Mouse (Mus musculus): ENCODE measurements at regions not wholly inside any gene's neighbourhood (a gene's known extent, or its start where the extent isn't known, plus 50 kb on each side); places are given as distances from the start of the nearest gene placed in this dataset.
A peak's percentile ranks its signal among the peaks of the same experiment; 100 is the strongest.

GRCm38 (mm10) chr6:143645989-143646388, 479.0 kb downstream of the Etnk1 start:
- H3K27me3 ChIP-seq (ENCODE audit: control insufficient read depth, insufficient read depth, low read depth, low read length), result no peaks in the 10 kb centered on the region
- no peak overlapping the region for H3K4me2 ChIP-seq (ENCODE audit: low read depth, low read length)
- H3K9me3 ChIP-seq (replicated peaks; ENCODE audit: control insufficient read depth, low read length), result no peaks in the 10 kb centered on the region
- no peak overlapping the region for H3K4me3 ChIP-seq (ENCODE audit: low read depth, low read length)
- no peak for ATAC-seq (ENCODE audit: low read depth)
- H3K27ac ChIP-seq (ENCODE audit: low read length), result no peak overlapping the region
- H3K9ac ChIP-seq (ENCODE audit: low read depth, low read length), result no peak overlapping the region
- no peaks in the 10 kb centered on the region for H3K4me1 ChIP-seq (ENCODE audit: control insufficient read depth, low read depth, low read length)
- WGBS (ENCODE audit: insufficient replicate concordance), result 52% methylated on average over 4 of the region's 4 CpGs
- H3K36me3 ChIP-seq (ENCODE audit: control insufficient read depth, insufficient read depth), result no peaks in the 10 kb centered on the region

GRCm38 (mm10) chr6:143648501-143648900, 481.5 kb downstream of the Etnk1 start:
- WGBS (ENCODE audit: insufficient replicate concordance), result 61% methylated on average over 3 of the region's 3 CpGs
- H3K4me3 ChIP-seq (ENCODE audit: low read depth, low read length), result no peak overlapping the region
- H3K36me3 ChIP-seq (ENCODE audit: control insufficient read depth, insufficient read depth), result no peaks in the 10 kb centered on the region
- no peak overlapping the region for H3K4me2 ChIP-seq (ENCODE audit: low read depth, low read length)
- H3K27ac ChIP-seq (ENCODE audit: low read length), result no peak overlapping the region
- no peaks in the 10 kb centered on the region for H3K4me1 ChIP-seq (ENCODE audit: control insufficient read depth, low read depth, low read length)
- H3K27me3 ChIP-seq (ENCODE audit: control insufficient read depth, insufficient read depth, low read depth, low read length), result no peaks in the 10 kb centered on the region
- H3K9ac ChIP-seq (ENCODE audit: low read depth, low read length), result no peak overlapping the region
- no peak for ATAC-seq (ENCODE audit: low read depth)
- H3K9me3 ChIP-seq (replicated peaks; ENCODE audit: control insufficient read depth, low read length), result no peaks in the 10 kb centered on the region

- Histone ChIP-seq H3K9me3 (replicated peaks; ENCODE audit: control insufficient read depth, low read length) (no peaks in the 10 kb centered on the region), H3K4me1 (ENCODE audit: control insufficient read depth, low read depth, low read length) (no peaks in the 10 kb centered on the region), H3K36me3 (ENCODE audit: control insufficient read depth, insufficient read depth) (no peaks in the 10 kb centered on the region), H3K4me3 (ENCODE audit: low read depth, low read length) (no peak overlapping the region), H3K4me2 (ENCODE audit: low read depth, low read length) (no peak overlapping the region), H3K27me3 (ENCODE audit: control insufficient read depth, insufficient read depth, low read depth, low read length) (no peaks in the 10 kb centered on the region), H3K27ac (ENCODE audit: low read length) (no peak overlapping the region), H3K9ac (ENCODE audit: low read depth, low read length) (no peak overlapping the region)
- WGBS (ENCODE audit: insufficient replicate concordance), result 57% methylated on average over 5 of the region's 5 CpGs
- ATAC-seq (ENCODE audit: low read depth), result no peak
These were observed 489.6 kb downstream of the Etnk1 start for GRCm38 (mm10) chr6:143656576-143656975.

DNA sequence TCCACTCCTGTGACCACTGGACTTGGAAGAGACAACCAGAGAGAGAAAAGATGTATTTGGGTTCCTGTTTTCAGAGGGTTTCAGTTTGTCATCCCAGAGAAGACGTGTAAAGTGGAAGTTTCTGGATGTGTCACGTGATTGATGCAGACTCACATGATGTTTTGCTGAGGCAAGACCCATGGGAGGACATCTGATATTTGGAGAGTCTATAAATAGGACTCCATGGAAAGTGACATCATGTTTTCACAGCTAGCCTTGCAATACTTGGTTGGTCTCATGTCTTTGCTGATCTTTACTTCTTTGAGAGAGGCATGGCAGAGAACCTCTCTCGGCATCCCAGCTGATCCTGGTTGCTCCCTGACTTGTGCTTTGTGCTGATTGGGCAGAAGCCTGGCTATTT, 493.8 kb downstream of the Etnk1 start:
- H3K36me3 ChIP-seq (ENCODE audit: control insufficient read depth, insufficient read depth), result no peaks in the 10 kb centered on the region
- 48% methylated on average over 3 of the region's 3 CpGs for WGBS (ENCODE audit: insufficient replicate concordance)

DNA sequence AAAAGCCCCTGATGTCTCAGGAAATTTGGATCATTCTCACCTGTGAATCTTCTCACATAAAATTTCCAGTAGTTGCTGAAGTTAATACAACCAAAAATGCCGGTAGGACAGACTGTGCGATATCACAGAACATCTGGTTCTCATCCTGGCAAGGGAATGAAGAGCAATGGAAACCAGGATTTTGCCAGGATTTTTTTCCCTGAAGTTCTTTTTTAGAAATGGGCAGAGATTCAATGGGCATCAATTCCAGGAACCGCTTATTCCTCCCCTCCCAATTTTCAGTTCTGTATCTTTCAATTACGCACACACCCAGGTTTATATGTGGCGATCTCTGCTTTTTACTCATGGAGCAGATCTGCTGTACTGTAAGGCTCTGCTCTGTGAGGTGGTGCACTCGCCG, 496.3 kb downstream of the Etnk1 start:
- Histone ChIP-seq H3K4me2 (ENCODE audit: low read depth, low read length) (no peak overlapping the region), H3K27me3 (ENCODE audit: control insufficient read depth, insufficient read depth, low read depth, low read length) (no peaks in the 10 kb centered on the region), H3K9me3 (replicated peaks; ENCODE audit: control insufficient read depth, low read length) (no peaks in the 10 kb centered on the region), H3K4me1 (ENCODE audit: control insufficient read depth, low read depth, low read length) (no peaks in the 10 kb centered on the region), H3K9ac (ENCODE audit: low read depth, low read length) (no peak overlapping the region), H3K4me3 (ENCODE audit: low read depth, low read length) (no peak overlapping the region), H3K36me3 (ENCODE audit: control insufficient read depth, insufficient read depth) (no peaks in the 10 kb centered on the region), H3K27ac (ENCODE audit: low read length) (no peak overlapping the region)
- 76% methylated on average over 7 of the region's 7 CpGs for WGBS (ENCODE audit: insufficient replicate concordance)
- no peak for ATAC-seq (ENCODE audit: low read depth)

More for the DNA sequence above, 493.8 kb downstream of the Etnk1 start:
- Histone ChIP-seq H3K9me3 (replicated peaks; ENCODE audit: control insufficient read depth, low read length) (no peaks in the 10 kb centered on the region), H3K4me1 (ENCODE audit: control insufficient read depth, low read depth, low read length) (no peaks in the 10 kb centered on the region), H3K27ac (ENCODE audit: low read length) (no peak overlapping the region), H3K4me3 (ENCODE audit: low read depth, low read length) (no peak overlapping the region), H3K9ac (ENCODE audit: low read depth, low read length) (no peak overlapping the region), H3K27me3 (ENCODE audit: control insufficient read depth, insufficient read depth, low read depth, low read length) (no peaks in the 10 kb centered on the region), H3K4me2 (ENCODE audit: low read depth, low read length) (no peak overlapping the region)
- ATAC-seq (ENCODE audit: low read depth), result no peak

GRCm38 (mm10) chr6:143665374-143665773, 498.4 kb downstream of the Etnk1 start:
- no peak for ATAC-seq (ENCODE audit: low read depth)
- 66% methylated on average over 12 of the region's 12 CpGs for WGBS (ENCODE audit: insufficient replicate concordance)

DNA sequence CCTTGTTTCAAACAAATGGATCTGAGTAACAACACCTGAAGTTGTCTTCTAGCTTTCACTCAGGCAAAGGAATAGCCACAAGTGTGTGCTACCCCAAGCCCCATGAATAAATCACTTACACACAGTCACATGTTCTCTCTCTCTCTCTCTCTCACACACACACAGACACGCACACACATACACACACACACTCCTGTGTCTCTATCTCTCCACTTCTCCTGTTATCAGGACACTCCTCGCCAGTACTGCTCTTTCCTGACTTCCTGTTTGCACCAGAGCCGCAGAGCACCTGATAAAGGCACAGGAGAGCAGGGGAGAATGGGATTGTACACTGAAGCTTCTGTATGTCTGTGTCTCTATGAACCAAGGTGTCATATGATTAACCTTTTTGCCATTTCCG, 501.5 kb downstream of the Etnk1 start:
- no peaks in the 10 kb centered on the region for H3K4me1 ChIP-seq (ENCODE audit: control insufficient read depth, low read depth, low read length)
- WGBS (ENCODE audit: insufficient replicate concordance), result 37% methylated on average over 4 of the region's 4 CpGs
- H3K27ac ChIP-seq (ENCODE audit: low read length), result no peak overlapping the region
- no peak overlapping the region for H3K4me2 ChIP-seq (ENCODE audit: low read depth, low read length)
- H3K9me3 ChIP-seq (replicated peaks; ENCODE audit: control insufficient read depth, low read length), result no peaks in the 10 kb centered on the region
- no peaks in the 10 kb centered on the region for H3K36me3 ChIP-seq (ENCODE audit: control insufficient read depth, insufficient read depth)
- no peak overlapping the region for H3K4me3 ChIP-seq (ENCODE audit: low read depth, low read length)
- no peak overlapping the region for H3K9ac ChIP-seq (ENCODE audit: low read depth, low read length)
- no peak for ATAC-seq (ENCODE audit: low read depth)
- no peaks in the 10 kb centered on the region for H3K27me3 ChIP-seq (ENCODE audit: control insufficient read depth, insufficient read depth, low read depth, low read length)

More at GRCm38 (mm10) chr6:143665374-143665773, 498.4 kb downstream of the Etnk1 start:
- Histone ChIP-seq H3K27ac (ENCODE audit: low read length) (no peak overlapping the region), H3K9ac (ENCODE audit: low read depth, low read length) (no peak overlapping the region), H3K4me3 (ENCODE audit: low read depth, low read length) (no peak overlapping the region), H3K36me3 (ENCODE audit: control insufficient read depth, insufficient read depth) (no peaks in the 10 kb centered on the region), H3K9me3 (replicated peaks; ENCODE audit: control insufficient read depth, low read length) (no peaks in the 10 kb centered on the region), H3K4me1 (ENCODE audit: control insufficient read depth, low read depth, low read length) (no peaks in the 10 kb centered on the region), H3K4me2 (ENCODE audit: low read depth, low read length) (no peak overlapping the region), H3K27me3 (ENCODE audit: control insufficient read depth, insufficient read depth, low read depth, low read length) (no peaks in the 10 kb centered on the region)

DNA sequence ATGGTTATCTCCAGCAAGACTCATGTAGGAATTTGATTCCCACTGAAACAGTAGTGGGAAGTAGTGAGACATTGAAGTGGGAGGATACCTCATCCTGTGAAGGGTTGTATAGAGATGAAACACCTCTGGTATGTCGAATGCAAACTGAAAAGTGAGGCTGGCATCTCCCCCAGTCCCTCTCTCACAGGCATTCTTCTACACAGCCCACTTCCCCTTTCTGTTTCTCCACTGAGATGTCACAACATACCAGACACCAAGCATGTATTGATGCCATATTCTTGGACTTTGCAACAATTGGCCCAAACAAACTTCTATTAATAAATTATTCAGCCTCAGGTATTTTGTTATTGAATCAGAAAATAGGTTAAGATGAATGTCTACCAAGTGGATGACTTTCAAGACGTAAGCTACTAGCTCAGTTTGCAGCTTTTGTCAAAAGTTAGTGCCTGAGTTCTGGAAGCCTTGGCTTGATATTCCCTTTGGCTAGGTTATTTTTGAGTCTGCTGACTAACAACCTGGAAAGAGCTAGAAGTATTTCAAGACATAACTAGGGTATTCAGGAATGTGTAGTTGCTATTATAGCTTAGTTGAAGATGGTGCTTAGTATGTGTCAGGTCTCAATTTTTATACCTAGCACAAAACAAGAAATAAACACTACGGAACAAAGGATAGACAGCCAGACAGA, 502.6 kb downstream of the Etnk1 start:
- no peaks in the 10 kb centered on the region for H3K9me3 ChIP-seq (replicated peaks; ENCODE audit: control insufficient read depth, low read length)
- no peaks in the 10 kb centered on the region for H3K27me3 ChIP-seq (ENCODE audit: control insufficient read depth, insufficient read depth, low read depth, low read length)
- no peaks in the 10 kb centered on the region for H3K36me3 ChIP-seq (ENCODE audit: control insufficient read depth, insufficient read depth)
- no peak for ATAC-seq (ENCODE audit: low read depth)
- H3K4me3 ChIP-seq (ENCODE audit: low read depth, low read length), result no peak overlapping the region
- 46% methylated on average over 3 of the region's 3 CpGs for WGBS (ENCODE audit: insufficient replicate concordance)
- no peaks in the 10 kb centered on the region for H3K4me1 ChIP-seq (ENCODE audit: control insufficient read depth, low read depth, low read length)
- no peak overlapping the region for H3K4me2 ChIP-seq (ENCODE audit: low read depth, low read length)
- H3K27ac ChIP-seq (ENCODE audit: low read length), result no peak overlapping the region
- H3K9ac ChIP-seq (ENCODE audit: low read depth, low read length), result no peak overlapping the region

GRCm38 (mm10) chr6:143690131-143690530, 523.1 kb downstream of the Etnk1 start:
- Histone ChIP-seq H3K36me3 (ENCODE audit: control insufficient read depth, insufficient read depth) (no peaks in the 10 kb centered on the region), H3K9me3 (replicated peaks; ENCODE audit: control insufficient read depth, low read length) (no peaks in the 10 kb centered on the region), H3K4me2 (ENCODE audit: low read depth, low read length) (no peak overlapping the region), H3K4me3 (ENCODE audit: low read depth, low read length) (no peak overlapping the region), H3K27ac (ENCODE audit: low read length) (no peak overlapping the region), H3K9ac (ENCODE audit: low read depth, low read length) (no peak overlapping the region), H3K27me3 (ENCODE audit: control insufficient read depth, insufficient read depth, low read depth, low read length) (no peaks in the 10 kb centered on the region), H3K4me1 (ENCODE audit: control insufficient read depth, low read depth, low read length) (no peaks in the 10 kb centered on the region)
- 73% methylated on average over 9 of the region's 9 CpGs for WGBS (ENCODE audit: insufficient replicate concordance)
- 0 out of 2 replicates have a peak, but pooled peaks have one; percentile 24 for ATAC-seq (ENCODE audit: low read depth)

Measured in liver, embryonic 16.5 days (tissue).